Mouse (Mus musculus): ENCODE data around the gene BC049762. TPM values are rescaled to one million over a fixed set of nuclear protein-coding genes. Genes with fewer than 3 reads are reported as not detected.

The BC049762 gene
- total and polyA plus RNA-seq, 3 experiments, result 0.11 TPM; not detected in 2

DNA sequence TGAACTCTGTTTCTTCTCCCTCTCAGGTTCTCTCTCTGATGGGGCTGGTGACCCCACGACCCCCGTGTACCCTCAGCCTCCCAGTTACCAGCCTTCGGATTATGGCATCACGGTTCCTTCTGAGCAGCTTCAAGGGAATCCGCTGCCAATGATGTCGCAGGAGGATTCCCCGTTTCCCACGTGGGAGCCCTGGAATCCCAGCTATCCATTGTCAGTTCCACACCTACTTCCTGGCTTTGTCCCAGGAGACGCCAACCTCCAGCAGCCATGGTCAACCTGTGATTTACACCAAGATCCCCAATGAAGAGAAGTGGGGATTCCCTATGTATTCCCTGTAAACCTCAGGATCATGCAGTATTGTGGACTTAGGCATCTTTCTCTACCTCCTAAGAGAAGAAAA, 28.2 kb downstream of the BC049762 start:
- H3K9me3 ChIP-seq (replicated peaks; ENCODE audit: insufficient read depth, low read length), result no peaks in the 10 kb centered on the region
- DNase-seq (ENCODE audit: low read depth, low spot score), result no peak
- no peak overlapping the region for H3K4me3 ChIP-seq (ENCODE audit: control insufficient read depth in 1 of 2, insufficient read depth in 1 of 2, low read depth in 2 of 2, low read length in 2 of 2)
- TF ChIP-seq GABPA (IDR thresholded peaks at IDR 0.05; ENCODE audit: low read depth, low read length) (no peak), ETS1 (IDR thresholded peaks at IDR 0.05; ENCODE audit: low read depth, low read length) (no peak), TBP (IDR thresholded peaks at IDR 0.05; ENCODE audit: low read depth, low read length) (no peak)
- H3K36me3 ChIP-seq (ENCODE audit: control insufficient read depth in 1 of 2, insufficient read depth in 2 of 2, low read length in 2 of 2), result no peaks in the 10 kb centered on the region
- peaks cover 0 to 5% of the 10 kb centered on the region in 2 experiments; a peak in 2 of 4 replicates for H3K27me3 ChIP-seq (ENCODE audit: control insufficient read depth in 1 of 2, insufficient read depth in 2 of 2, low read length in 2 of 2)
- H3K4me1 ChIP-seq (ENCODE audit: control insufficient read depth in 1 of 2, insufficient read depth in 2 of 2, low read length in 2 of 2), result no peaks in the 10 kb centered on the region
- no peaks in the 10 kb centered on the region for H3K79me2 ChIP-seq (ENCODE audit: control insufficient read depth, insufficient read depth, low read length, poor library complexity)
- H3K9ac ChIP-seq (ENCODE audit: control insufficient read depth, low read depth, low read length, poor library complexity, severe bottlenecking), result no peak overlapping the region
- no peak overlapping the region for H3K27ac ChIP-seq (ENCODE audit: control insufficient read depth, low read depth, low read length)

DNA sequence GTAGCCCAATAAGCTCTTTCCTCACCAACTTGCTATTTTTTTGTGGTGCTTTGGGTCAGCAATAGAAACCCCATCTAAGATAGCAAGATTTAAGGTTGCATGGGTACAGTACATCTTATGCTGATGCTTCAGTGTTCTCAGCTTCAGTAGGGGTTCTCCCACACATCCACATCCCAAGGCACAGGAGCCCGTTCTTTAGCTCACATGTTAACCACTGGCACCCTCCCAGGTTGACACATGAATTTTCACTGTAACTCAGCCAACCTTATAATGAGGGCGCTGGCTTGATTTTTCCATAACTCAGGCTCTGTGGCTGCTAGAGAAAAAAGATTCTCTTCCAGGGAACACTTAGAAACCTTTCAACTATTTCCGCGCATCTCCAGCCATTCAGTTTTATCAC, 35.7 kb downstream of the BC049762 start:
- Histone ChIP-seq H3K4me3 (ENCODE audit: control insufficient read depth in 1 of 2, insufficient read depth in 1 of 2, low read depth in 2 of 2, low read length in 2 of 2) (no peak overlapping the region), H3K27me3 (ENCODE audit: control insufficient read depth in 1 of 2, insufficient read depth in 2 of 2, low read length in 2 of 2) (peaks cover 0 to 3% of the 10 kb centered on the region in 2 experiments; a peak in 1 of 4 replicates), H3K36me3 (ENCODE audit: control insufficient read depth in 1 of 2, insufficient read depth in 2 of 2, low read length in 2 of 2) (no peaks in the 10 kb centered on the region), H3K27ac (ENCODE audit: control insufficient read depth, low read depth, low read length) (no peak overlapping the region), H3K4me1 (ENCODE audit: control insufficient read depth in 1 of 2, insufficient read depth in 2 of 2, low read length in 2 of 2) (no peaks in the 10 kb centered on the region), H3K79me2 (ENCODE audit: control insufficient read depth, insufficient read depth, low read length, poor library complexity) (no peaks in the 10 kb centered on the region), H3K9me3 (replicated peaks; ENCODE audit: insufficient read depth, low read length) (no peaks in the 10 kb centered on the region), H3K9ac (ENCODE audit: control insufficient read depth, low read depth, low read length, poor library complexity, severe bottlenecking) (no peak overlapping the region)
- no peak for TF ChIP-seq ZC3H11A (IDR thresholded peaks at IDR 0.05; ENCODE audit: low read depth, low read length)
- TF ChIP-seq CHD1 (IDR thresholded peaks at IDR 0.05; ENCODE audit: low read depth, low read length), result no peak
- no peak for TF ChIP-seq ZKSCAN1 (IDR thresholded peaks at IDR 0.05; ENCODE audit: low read depth, low read length)
- no peak for TF ChIP-seq HCFC1 (IDR thresholded peaks at IDR 0.05; ENCODE audit: low read depth, low read length)
- no peak for TF ChIP-seq SMC3 (IDR thresholded peaks at IDR 0.05; ENCODE audit: low read depth, low read length)
- TF ChIP-seq POLR2A (IDR thresholded peaks at IDR 0.05; ENCODE audit: control insufficient read depth in 1 of 2, insufficient read depth in 1 of 2, low read depth in 1 of 2, low read length in 2 of 2, poor library complexity in 1 of 2), result no peak
- TF ChIP-seq ETS1 (IDR thresholded peaks at IDR 0.05; ENCODE audit: low read depth, low read length), result no peak
- no peak for TF ChIP-seq E2F4 (IDR thresholded peaks at IDR 0.05; ENCODE audit: borderline replicate concordance, low read depth, low read length)
- DNase-seq (ENCODE audit: low read depth, low spot score), result no peak

DNA sequence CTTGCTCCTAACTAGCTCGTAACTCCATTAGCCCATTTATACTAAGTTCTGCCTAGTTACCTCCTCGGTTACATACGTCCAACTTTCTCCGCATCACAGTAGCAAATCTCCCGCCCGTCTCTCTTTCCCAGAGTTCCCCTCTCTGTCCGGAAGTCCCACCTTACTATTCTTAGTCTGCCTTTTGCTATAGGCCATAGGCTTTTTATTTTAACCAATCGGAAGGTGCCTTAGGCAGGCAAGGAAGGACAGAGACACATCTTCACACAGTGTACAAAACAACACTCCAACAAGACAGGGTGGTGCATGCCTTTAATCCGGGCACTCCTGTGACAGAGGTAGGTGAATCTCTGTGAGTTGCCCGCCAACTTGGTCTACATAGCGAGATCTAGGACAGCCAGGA, 42.5 kb downstream of the BC049762 start, which contains the start of gene Gm12569:
Gm12569 (plus strand) TSS at position 166 of the 400 bp plus-strand sequence.
- Histone ChIP-seq H3K4me3 (ENCODE audit: control insufficient read depth in 1 of 2, insufficient read depth in 1 of 2, low read depth in 2 of 2, low read length in 2 of 2) (no peak within 1 kb of the TSS), H3K79me2 (ENCODE audit: control insufficient read depth, insufficient read depth, low read length, poor library complexity) (no peaks in the 10 kb centered on the region), H3K9ac (ENCODE audit: control insufficient read depth, low read depth, low read length, poor library complexity, severe bottlenecking) (no peak within 1 kb of the TSS), H3K36me3 (ENCODE audit: control insufficient read depth in 1 of 2, insufficient read depth in 2 of 2, low read length in 2 of 2) (no peaks in the 10 kb centered on the region), H3K27ac (ENCODE audit: control insufficient read depth, low read depth, low read length) (no peak within 1 kb of the TSS), H3K27me3 (ENCODE audit: control insufficient read depth in 1 of 2, insufficient read depth in 2 of 2, low read length in 2 of 2) (no peaks in the 10 kb centered on the region), H3K9me3 (replicated peaks; ENCODE audit: insufficient read depth, low read length) (no peaks in the 10 kb centered on the region), H3K4me1 (ENCODE audit: control insufficient read depth in 1 of 2, insufficient read depth in 2 of 2, low read length in 2 of 2) (no peaks in the 10 kb centered on the region)
- no peak for DNase-seq (ENCODE audit: low read depth, low spot score)
- TF ChIP-seq ZMIZ1 (IDR thresholded peaks at IDR 0.05; ENCODE audit: low read depth, low read length), result no peak
- no peak for TF ChIP-seq MEF2A (IDR thresholded peaks at IDR 0.05; ENCODE audit: extremely low read depth, insufficient replicate concordance, low read depth, low read length, poor library complexity, severe bottlenecking)
- no peak for TF ChIP-seq MYC (IDR thresholded peaks at IDR 0.05; ENCODE audit: low read depth, low read length)
- TF ChIP-seq ZKSCAN1 (IDR thresholded peaks at IDR 0.05; ENCODE audit: low read depth, low read length), result no peak
- no peak for TF ChIP-seq ZNF384 (IDR thresholded peaks at IDR 0.05; ENCODE audit: low read depth, low read length)
- TF ChIP-seq MXI1 (IDR thresholded peaks at IDR 0.05; ENCODE audit: low read depth, low read length), result no peak
- TF ChIP-seq USF2 (IDR thresholded peaks at IDR 0.05; ENCODE audit: borderline replicate concordance in 1 of 2, insufficient read depth in 1 of 2, low read depth in 1 of 2, low read length in 2 of 2), result no peak
- no peak for TF ChIP-seq RAD21 (IDR thresholded peaks at IDR 0.05; ENCODE audit: low read depth, low read length)
- TF ChIP-seq SIN3A (IDR thresholded peaks at IDR 0.05; ENCODE audit: low read length), result no peak
- TF ChIP-seq POLR2AphosphoS2 (IDR thresholded peaks at IDR 0.05; ENCODE audit: low read length), result no peak
- no peak for TF ChIP-seq NELFE (IDR thresholded peaks at IDR 0.05; ENCODE audit: low read depth, low read length)
- no peak for TF ChIP-seq ELF1 (IDR thresholded peaks at IDR 0.05; ENCODE audit: low read depth, low read length)
- TF ChIP-seq SMC3 (IDR thresholded peaks at IDR 0.05; ENCODE audit: low read depth, low read length), result no peak
- TF ChIP-seq KAT2A (conservative IDR thresholded peaks at IDR 0.05; ENCODE audit: low read depth, low read length), result no peak
